Mouse (Mus musculus): ENCODE data around the gene Gm21921.
"Not testable (repeated sequence)": the region's sequence is repeated elsewhere in the genome, so short reads cannot be mapped to it uniquely, and the experiment has no call there.

The Gm21921 gene

GRCm38 (mm10) chrY:24796143-24796542, at the start of gene Gm21921:
TSS of gene Gm21921 (minus strand) at chrY:24796243.
- DNase-seq, result not testable (repeated sequence)
